Mouse (Mus musculus) kidney, postnatal 10 days (tissue): ENCODE data around the gene Olfr987.
"Not testable (repeated sequence)": the region's sequence is repeated elsewhere in the genome, so short reads cannot be mapped to it uniquely, and the experiment has no call there.

Experiments
- DNase-seq: peaks from one replicate; pipeline ENCODE4 v3.0.0; 2021; ENCODE audit warnings: mixed read lengths

Gene Olfr987

GRCm38 (mm10) chr2:85339215-85339614 is at the start of gene Olfr987:
TSS of gene Olfr987 (minus strand) at chr2:85339315.
- not testable (repeated sequence) for DNase-seq

GRCm38 (mm10) chr2:85363127-85363526 is 24.0 kb upstream of the Olfr987 start, which contains the start of gene Olfr988:
TSS of gene Olfr988 (minus strand) at chr2:85363227.
- DNase-seq: not testable (repeated sequence)

GRCm38 (mm10) chr2:85339972-85340371 is 857 bp upstream of the Olfr987 start:
- no peak for DNase-seq

GRCm38 (mm10) chr2:85319106-85319505 is 20.0 kb downstream of the Olfr987 start:
- DNase-seq: no peak

GRCm38 (mm10) chr2:85285406-85285805 is 53.7 kb downstream of the Olfr987 start:
- DNase-seq: no peak

- DNase-seq: no peak
These were observed 54.5 kb downstream of the Olfr987 start for GRCm38 (mm10) chr2:85284626-85285025.

- DNase-seq: no peak
These were observed 55.3 kb downstream of the Olfr987 start for GRCm38 (mm10) chr2:85283631-85284466.

- no peak for DNase-seq
These were observed 58.1 kb downstream of the Olfr987 start for GRCm38 (mm10) chr2:85281023-85281422.
